Mouse (Mus musculus): ENCODE measurements around the gene Scg5. TPM values are rescaled to one million over a fixed set of nuclear protein-coding genes. Genes with fewer than 3 reads are reported as not detected.

Gene Scg5
- polyA plus RNA-seq (2014; fragmentation: Nextera tagmentation; extraction: Ambion mirVana): 224 and 229 TPM in 2 replicates

GRCm38 (mm10) chr2:113828943-113829882 lies at the start of gene Scg5:
Gene Scg5 (minus strand): TSS chr2:113829121.
- DNase-seq (ENCODE audit: low spot score): peak; percentile 97
- Histone ChIP-seq H3K36me3 (ENCODE audit: control insufficient read depth, insufficient read depth, low read length) (peaks cover 19% of the 10 kb centered on the region), H3K4me1 (ENCODE audit: control insufficient read depth, insufficient read depth, low read length) (peaks cover 24% of the 10 kb centered on the region), H3K27ac (ENCODE audit: low read depth, low read length) (peak within 1 kb of the TSS; percentile 98), H3K27me3 (replicated peaks; ENCODE audit: control insufficient read depth, insufficient read depth, low read length) (no peaks in the 10 kb centered on the region), H3K9me3 (replicated peaks; ENCODE audit: control insufficient read depth, low read length) (no peaks in the 10 kb centered on the region), H3K4me2 (ENCODE audit: low read length) (peak within 1 kb of the TSS; percentile 69), H3K9ac (ENCODE audit: low read length) (peak within 1 kb of the TSS; percentile 83), H3K4me3 (ENCODE audit: low read depth, low read length) (peak within 1 kb of the TSS; percentile 55)
- 11% methylated on average over 23 of the region's 23 CpGs for WGBS
- peak; percentile 97 for ATAC-seq

GRCm38 (mm10) chr2:113870115-113870514 lies 41.2 kb upstream of the Scg5 start:
- no peaks in the 10 kb centered on the region for H3K36me3 ChIP-seq (ENCODE audit: control insufficient read depth, insufficient read depth, low read length)
- 94% methylated on average over 1 of the region's 1 CpGs for WGBS
- no peak overlapping the region for H3K4me2 ChIP-seq (ENCODE audit: low read length)
- ATAC-seq: no peak
- no peak overlapping the region for H3K4me3 ChIP-seq (ENCODE audit: low read depth, low read length)
- H3K27me3 ChIP-seq (replicated peaks; ENCODE audit: control insufficient read depth, insufficient read depth, low read length): no peaks in the 10 kb centered on the region
- no peaks in the 10 kb centered on the region for H3K4me1 ChIP-seq (ENCODE audit: control insufficient read depth, insufficient read depth, low read length)
- H3K27ac ChIP-seq (ENCODE audit: low read depth, low read length): no peak overlapping the region
- no peak for DNase-seq (ENCODE audit: low spot score)
- H3K9me3 ChIP-seq (replicated peaks; ENCODE audit: control insufficient read depth, low read length): no peaks in the 10 kb centered on the region
- H3K9ac ChIP-seq (ENCODE audit: low read length): no peak overlapping the region

- no peak overlapping the region for H3K9ac ChIP-seq (ENCODE audit: low read length)
- 85% methylated on average over 4 of the region's 4 CpGs for WGBS
- H3K27me3 ChIP-seq (replicated peaks; ENCODE audit: control insufficient read depth, insufficient read depth, low read length): no peaks in the 10 kb centered on the region
- no peak overlapping the region for H3K4me3 ChIP-seq (ENCODE audit: low read depth, low read length)
- ATAC-seq: no peak
- H3K4me2 ChIP-seq (ENCODE audit: low read length): no peak overlapping the region
- no peaks in the 10 kb centered on the region for H3K36me3 ChIP-seq (ENCODE audit: control insufficient read depth, insufficient read depth, low read length)
- H3K9me3 ChIP-seq (replicated peaks; ENCODE audit: control insufficient read depth, low read length): no peaks in the 10 kb centered on the region
- H3K27ac ChIP-seq (ENCODE audit: low read depth, low read length): no peak overlapping the region
- H3K4me1 ChIP-seq (ENCODE audit: control insufficient read depth, insufficient read depth, low read length): no peaks in the 10 kb centered on the region
- DNase-seq (ENCODE audit: low spot score): no peak
These were observed 39.5 kb upstream of the Scg5 start for GRCm38 (mm10) chr2:113868404-113868803.

- DNase-seq (ENCODE audit: low spot score) (peak; percentile 57), ATAC-seq (no peak)
- Histone ChIP-seq H3K4me1 (ENCODE audit: control insufficient read depth, insufficient read depth, low read length) (no peaks in the 10 kb centered on the region), H3K4me2 (ENCODE audit: low read length) (no peak overlapping the region), H3K4me3 (ENCODE audit: low read depth, low read length) (no peak overlapping the region), H3K9me3 (replicated peaks; ENCODE audit: control insufficient read depth, low read length) (no peaks in the 10 kb centered on the region), H3K27me3 (replicated peaks; ENCODE audit: control insufficient read depth, insufficient read depth, low read length) (no peaks in the 10 kb centered on the region), H3K36me3 (ENCODE audit: control insufficient read depth, insufficient read depth, low read length) (no peaks in the 10 kb centered on the region), H3K9ac (ENCODE audit: low read length) (no peak overlapping the region), H3K27ac (ENCODE audit: low read depth, low read length) (no peak overlapping the region)
- 61% methylated on average over 2 of the region's 2 CpGs for WGBS
These were observed 37.2 kb upstream of the Scg5 start for GRCm38 (mm10) chr2:113866155-113866554.

- WGBS: 0% methylated on average over 3 of the region's 3 CpGs
- peak overlapping the region; percentile 68 for H3K9ac ChIP-seq (ENCODE audit: low read length)
- peak; percentile 74 for ATAC-seq
These were observed 20.2 kb upstream of the Scg5 start for GRCm38 (mm10) chr2:113849141-113849540.

GRCm38 (mm10) chr2:113848245-113849121 lies 19.6 kb upstream of the Scg5 start, which contains the start of gene Arhgap11a:
Gene Arhgap11a (minus strand): TSS chr2:113848661.
- peaks cover 10% of the 10 kb centered on the region; the same call in 1 of the 2 replicates for H3K4me1 ChIP-seq (ENCODE audit: control insufficient read depth, insufficient read depth, low read length)
- peak within 1 kb of the TSS; percentile 68 for H3K9ac ChIP-seq (ENCODE audit: low read length)
- peak within 1 kb of the TSS; percentile 83 for H3K4me3 ChIP-seq (ENCODE audit: low read depth, low read length)
- H3K4me2 ChIP-seq (ENCODE audit: low read length): peak within 1 kb of the TSS; percentile 82
- under 1% methylated on average over 48 of the region's 48 CpGs for WGBS
- H3K9me3 ChIP-seq (replicated peaks; ENCODE audit: control insufficient read depth, low read length): no peaks in the 10 kb centered on the region
- no peaks in the 10 kb centered on the region for H3K27me3 ChIP-seq (replicated peaks; ENCODE audit: control insufficient read depth, insufficient read depth, low read length)
- H3K36me3 ChIP-seq (ENCODE audit: control insufficient read depth, insufficient read depth, low read length): peaks cover 14% of the 10 kb centered on the region; the same call in 1 of the 2 replicates
- H3K27ac ChIP-seq (ENCODE audit: low read depth, low read length): peak within 1 kb of the TSS; percentile 49; the same call in 1 of the 2 replicates
- DNase-seq (ENCODE audit: low spot score): peak; percentile 99
- ATAC-seq: peak; percentile 97

More at GRCm38 (mm10) chr2:113849141-113849540, 20.2 kb upstream of the Scg5 start:
- Histone ChIP-seq H3K9me3 (replicated peaks; ENCODE audit: control insufficient read depth, low read length) (no peaks in the 10 kb centered on the region), H3K36me3 (ENCODE audit: control insufficient read depth, insufficient read depth, low read length) (peaks cover 9% of the 10 kb centered on the region; the same call in 1 of the 2 replicates), H3K27ac (ENCODE audit: low read depth, low read length) (peak overlapping the region; percentile 49; the same call in 1 of the 2 replicates), H3K4me1 (ENCODE audit: control insufficient read depth, insufficient read depth, low read length) (peaks cover 10% of the 10 kb centered on the region; the same call in 1 of the 2 replicates), H3K4me3 (ENCODE audit: low read depth, low read length) (peak overlapping the region; percentile 83), H3K4me2 (ENCODE audit: low read length) (peak overlapping the region; percentile 49), H3K27me3 (replicated peaks; ENCODE audit: control insufficient read depth, insufficient read depth, low read length) (no peaks in the 10 kb centered on the region)
- peak; percentile 69 for DNase-seq (ENCODE audit: low spot score)

GRCm38 (mm10) chr2:113847678-113848244 lies 18.8 kb upstream of the Scg5 start:
- Histone ChIP-seq H3K27me3 (replicated peaks; ENCODE audit: control insufficient read depth, insufficient read depth, low read length) (no peaks in the 10 kb centered on the region), H3K4me3 (ENCODE audit: low read depth, low read length) (peak overlapping the region; percentile 83), H3K4me2 (ENCODE audit: low read length) (peak overlapping the region; percentile 82), H3K27ac (ENCODE audit: low read depth, low read length) (no peak overlapping the region), H3K9me3 (replicated peaks; ENCODE audit: control insufficient read depth, low read length) (no peaks in the 10 kb centered on the region), H3K4me1 (ENCODE audit: control insufficient read depth, insufficient read depth, low read length) (peaks cover 10% of the 10 kb centered on the region; the same call in 1 of the 2 replicates), H3K36me3 (ENCODE audit: control insufficient read depth, insufficient read depth, low read length) (peaks cover 18% of the 10 kb centered on the region), H3K9ac (ENCODE audit: low read length) (peak overlapping the region; percentile 68)
- ATAC-seq (peak; percentile 2; the same call in 1 of the 2 replicates), DNase-seq (ENCODE audit: low spot score) (no peak)
- WGBS: 2% methylated on average over 24 of the region's 24 CpGs

GRCm38 (mm10) chr2:113845081-113845480 lies 16.2 kb upstream of the Scg5 start:
- H3K9ac ChIP-seq (ENCODE audit: low read length): no peak overlapping the region
- no peak for DNase-seq (ENCODE audit: low spot score)
- no peaks in the 10 kb centered on the region for H3K27me3 ChIP-seq (replicated peaks; ENCODE audit: control insufficient read depth, insufficient read depth, low read length)
- H3K4me1 ChIP-seq (ENCODE audit: control insufficient read depth, insufficient read depth, low read length): peaks cover 10% of the 10 kb centered on the region; the same call in 1 of the 2 replicates
- WGBS: 65% methylated on average over 4 of the region's 4 CpGs
- peaks cover 34% of the 10 kb centered on the region for H3K36me3 ChIP-seq (ENCODE audit: control insufficient read depth, insufficient read depth, low read length)
- ATAC-seq: no peak
- H3K4me3 ChIP-seq (ENCODE audit: low read depth, low read length): no peak overlapping the region
- H3K4me2 ChIP-seq (ENCODE audit: low read length): no peak overlapping the region
- no peaks in the 10 kb centered on the region for H3K9me3 ChIP-seq (replicated peaks; ENCODE audit: control insufficient read depth, low read length)
- no peak overlapping the region for H3K27ac ChIP-seq (ENCODE audit: low read depth, low read length)

Measured in forebrain, embryonic 14.5 days (tissue).